Mouse (Mus musculus): ENCODE results near the gene Abca1.

Gene Abca1

GRCm38 (mm10) chr4:53120038-53120685, 39.5 kb downstream of the Abca1 start:
- no peak for DNase-seq

GRCm38 (mm10) chr4:53118643-53119042, 41.1 kb downstream of the Abca1 start:
- DNase-seq: no peak

GRCm38 (mm10) chr4:53117610-53118009, 42.1 kb downstream of the Abca1 start:
- DNase-seq: peak; percentile 16 to 49

GRCm38 (mm10) chr4:53117076-53117475, 42.6 kb downstream of the Abca1 start:
- DNase-seq: no peak

- no peak for DNase-seq
Observed at GRCm38 (mm10) chr4:53115866-53116265, 43.8 kb downstream of the Abca1 start.

- no peak for DNase-seq
Observed at GRCm38 (mm10) chr4:53115410-53115809, 44.3 kb downstream of the Abca1 start.

- DNase-seq: no peak
Observed at GRCm38 (mm10) chr4:53111919-53112355, 47.8 kb downstream of the Abca1 start.

- DNase-seq: peak in 1 of 2 experiments; percentile 33
Observed at GRCm38 (mm10) chr4:53110356-53110755, 49.3 kb downstream of the Abca1 start.

- no peak for DNase-seq
Observed at GRCm38 (mm10) chr4:53109381-53109928, 50.2 kb downstream of the Abca1 start.

- DNase-seq: no peak
Observed at GRCm38 (mm10) chr4:53108194-53108593, 51.5 kb downstream of the Abca1 start.

- DNase-seq: no peak
Observed at GRCm38 (mm10) chr4:53106732-53107131, 53.0 kb downstream of the Abca1 start.

GRCm38 (mm10) chr4:53106071-53106470, 53.6 kb downstream of the Abca1 start:
- no peak for DNase-seq

GRCm38 (mm10) chr4:53104634-53105033, 55.1 kb downstream of the Abca1 start:
- no peak for DNase-seq

GRCm38 (mm10) chr4:53102529-53102928, 57.2 kb downstream of the Abca1 start:
- no peak for DNase-seq

GRCm38 (mm10) chr4:53101306-53101705, 58.4 kb downstream of the Abca1 start:
- no peak for DNase-seq

- DNase-seq: no peak
Observed at GRCm38 (mm10) chr4:53100492-53100891, 59.2 kb downstream of the Abca1 start.

GRCm38 (mm10) chr4:53094850-53095249, 64.8 kb downstream of the Abca1 start:
- no peak for DNase-seq

GRCm38 (mm10) chr4:53094331-53094730, 65.4 kb downstream of the Abca1 start:
- DNase-seq: no peak

GRCm38 (mm10) chr4:53093615-53094014, 66.1 kb downstream of the Abca1 start:
- no peak for DNase-seq

GRCm38 (mm10) chr4:53089641-53090040, 70.1 kb downstream of the Abca1 start:
- DNase-seq: no peak

- DNase-seq: no peak
Observed at GRCm38 (mm10) chr4:53088999-53089398, 70.7 kb downstream of the Abca1 start.

- DNase-seq: no peak
Observed at GRCm38 (mm10) chr4:53086636-53087035, 73.1 kb downstream of the Abca1 start.

- DNase-seq: no peak
Observed at GRCm38 (mm10) chr4:53085634-53086033, 74.1 kb downstream of the Abca1 start.

GRCm38 (mm10) chr4:53083071-53083470, 76.6 kb downstream of the Abca1 start:
- DNase-seq: no peak

- no peak for DNase-seq
Observed at GRCm38 (mm10) chr4:53082451-53082850, 77.2 kb downstream of the Abca1 start.
